Mouse (Mus musculus): Measurements from ENCODE around the gene Nom1. TPM values are rescaled to one million over a fixed set of nuclear protein-coding genes. Genes with fewer than 3 reads are reported as not detected.

The Nom1 gene
- polyA plus RNA-seq, 1 experiment from 2014 or later: 35.1 TPM

- H3K4me1 ChIP-seq: no peaks in the 10 kb centered on the region
- H3K4me3 ChIP-seq: no peak overlapping the region
- no peak overlapping the region for H3K27ac ChIP-seq
- WGBS: 82% methylated on average over 4 of the region's 4 CpGs
- no peaks in the 10 kb centered on the region for H3K9me3 ChIP-seq
- H3K36me3 ChIP-seq (replicated peaks): peaks cover 90% of the 10 kb centered on the region
- no peak for DNase-seq (ENCODE audit: extremely low spot score, low spot score)
- H3K27me3 ChIP-seq (ENCODE audit: poor library complexity, severe bottlenecking): no peaks in the 10 kb centered on the region
Observed at GRCm38 (mm10) chr5:29452352-29452751, 17.9 kb downstream of the Nom1 start.

GRCm38 (mm10) chr5:29456895-29457656, 22.6 kb downstream of the Nom1 start:
- no peak for DNase-seq (ENCODE audit: extremely low spot score, low spot score)
- no peaks in the 10 kb centered on the region for H3K4me1 ChIP-seq
- WGBS: 87% methylated on average over 5 of the region's 5 CpGs
- no peaks in the 10 kb centered on the region for H3K27me3 ChIP-seq (ENCODE audit: poor library complexity, severe bottlenecking)
- no peaks in the 10 kb centered on the region for H3K9me3 ChIP-seq
- H3K36me3 ChIP-seq (replicated peaks): peaks cover 64% of the 10 kb centered on the region
- no peak overlapping the region for H3K27ac ChIP-seq
- no peak overlapping the region for H3K4me3 ChIP-seq

- WGBS: 81% methylated on average over 9 of the region's 9 CpGs
- H3K27ac ChIP-seq: no peak overlapping the region
- H3K27me3 ChIP-seq (ENCODE audit: poor library complexity, severe bottlenecking): peaks cover 33% of the 10 kb centered on the region
- DNase-seq (ENCODE audit: extremely low spot score, low spot score): no peak
- no peaks in the 10 kb centered on the region for H3K9me3 ChIP-seq
- H3K4me1 ChIP-seq: peaks cover 6% of the 10 kb centered on the region
- H3K4me3 ChIP-seq: no peak overlapping the region
- H3K36me3 ChIP-seq (replicated peaks): peaks cover 14% of the 10 kb centered on the region
Observed at GRCm38 (mm10) chr5:29462943-29463686, 28.7 kb downstream of the Nom1 start.

GRCm38 (mm10) chr5:29467489-29468350, 33.3 kb downstream of the Nom1 start:
- H3K4me1 ChIP-seq: peaks cover 11% of the 10 kb centered on the region
- H3K9me3 ChIP-seq: no peaks in the 10 kb centered on the region
- H3K27me3 ChIP-seq (ENCODE audit: poor library complexity, severe bottlenecking): peaks cover 79% of the 10 kb centered on the region
- DNase-seq (ENCODE audit: extremely low spot score, low spot score): peak; percentile 38
- H3K36me3 ChIP-seq (replicated peaks): no peaks in the 10 kb centered on the region
- H3K4me3 ChIP-seq: peak overlapping the region; percentile 51
- H3K27ac ChIP-seq: no peak overlapping the region
- 2% methylated on average over 67 of the region's 67 CpGs for WGBS

GRCm38 (mm10) chr5:29468351-29469065, 34.0 kb downstream of the Nom1 start:
- Histone ChIP-seq H3K36me3 (replicated peaks) (no peaks in the 10 kb centered on the region), H3K4me1 (peaks cover 11% of the 10 kb centered on the region), H3K9me3 (no peaks in the 10 kb centered on the region), H3K4me3 (peak overlapping the region; percentile 51), H3K27me3 (ENCODE audit: poor library complexity, severe bottlenecking) (peaks cover 87% of the 10 kb centered on the region), H3K27ac (no peak overlapping the region)
- 2% methylated on average over 17 of the region's 17 CpGs for WGBS
- DNase-seq (ENCODE audit: extremely low spot score, low spot score): peak; percentile 16

GRCm38 (mm10) chr5:29469501-29469900, 35.0 kb downstream of the Nom1 start:
- Histone ChIP-seq H3K27me3 (ENCODE audit: poor library complexity, severe bottlenecking) (peaks cover 97% of the 10 kb centered on the region), H3K4me3 (no peak overlapping the region), H3K27ac (no peak overlapping the region), H3K36me3 (replicated peaks) (no peaks in the 10 kb centered on the region), H3K9me3 (no peaks in the 10 kb centered on the region), H3K4me1 (peaks cover 17% of the 10 kb centered on the region)
- 2% methylated on average over 4 of the region's 4 CpGs for WGBS
- no peak for DNase-seq (ENCODE audit: extremely low spot score, low spot score)

- Histone ChIP-seq H3K4me3 (no peak overlapping the region), H3K27ac (no peak overlapping the region), H3K9me3 (no peaks in the 10 kb centered on the region), H3K27me3 (ENCODE audit: poor library complexity, severe bottlenecking) (peaks cover 100% of the 10 kb centered on the region), H3K4me1 (peaks cover 24% of the 10 kb centered on the region), H3K36me3 (replicated peaks) (no peaks in the 10 kb centered on the region)
- 5% methylated on average over 5 of the region's 5 CpGs for WGBS
- no peak for DNase-seq (ENCODE audit: extremely low spot score, low spot score)
Observed at GRCm38 (mm10) chr5:29470271-29470670, 35.8 kb downstream of the Nom1 start.

GRCm38 (mm10) chr5:29470851-29471394, 36.5 kb downstream of the Nom1 start:
- Histone ChIP-seq H3K9me3 (no peaks in the 10 kb centered on the region), H3K27ac (no peak overlapping the region), H3K27me3 (ENCODE audit: poor library complexity, severe bottlenecking) (peaks cover 100% of the 10 kb centered on the region), H3K4me3 (no peak overlapping the region), H3K4me1 (peaks cover 24% of the 10 kb centered on the region), H3K36me3 (replicated peaks) (no peaks in the 10 kb centered on the region)
- peak; percentile 26 for DNase-seq (ENCODE audit: extremely low spot score, low spot score)
- WGBS: under 1% methylated on average over 20 of the region's 20 CpGs

- H3K27me3 ChIP-seq (ENCODE audit: poor library complexity, severe bottlenecking): peaks cover 100% of the 10 kb centered on the region
- H3K27ac ChIP-seq: no peak overlapping the region
- under 1% methylated on average over 11 of the region's 11 CpGs for WGBS
- H3K36me3 ChIP-seq (replicated peaks): no peaks in the 10 kb centered on the region
- no peak overlapping the region for H3K4me3 ChIP-seq
- H3K4me1 ChIP-seq: peaks cover 24% of the 10 kb centered on the region
- no peak for DNase-seq (ENCODE audit: extremely low spot score, low spot score)
- H3K9me3 ChIP-seq: no peaks in the 10 kb centered on the region
Observed at GRCm38 (mm10) chr5:29471396-29471795, 36.9 kb downstream of the Nom1 start.

GRCm38 (mm10) chr5:29471855-29472665, 37.6 kb downstream of the Nom1 start:
- WGBS: under 1% methylated on average over 22 of the region's 22 CpGs
- Histone ChIP-seq H3K4me1 (peaks cover 29% of the 10 kb centered on the region), H3K36me3 (replicated peaks) (no peaks in the 10 kb centered on the region), H3K27me3 (ENCODE audit: poor library complexity, severe bottlenecking) (peaks cover 100% of the 10 kb centered on the region), H3K4me3 (no peak overlapping the region), H3K27ac (no peak overlapping the region), H3K9me3 (no peaks in the 10 kb centered on the region)
- DNase-seq (ENCODE audit: extremely low spot score, low spot score): peak; percentile 45

- DNase-seq (ENCODE audit: extremely low spot score, low spot score): peak; percentile 41
- H3K36me3 ChIP-seq (replicated peaks): no peaks in the 10 kb centered on the region
- H3K27me3 ChIP-seq (ENCODE audit: poor library complexity, severe bottlenecking): peaks cover 100% of the 10 kb centered on the region
- peaks cover 33% of the 10 kb centered on the region for H3K4me1 ChIP-seq
- H3K4me3 ChIP-seq: no peak overlapping the region
- H3K27ac ChIP-seq: no peak overlapping the region
- WGBS: under 1% methylated on average over 35 of the region's 35 CpGs
- no peaks in the 10 kb centered on the region for H3K9me3 ChIP-seq
Observed at GRCm38 (mm10) chr5:29473551-29474245, 39.2 kb downstream of the Nom1 start.

Data from forebrain, embryonic 10.5 days (tissue).